In the genomic region with DNA sequence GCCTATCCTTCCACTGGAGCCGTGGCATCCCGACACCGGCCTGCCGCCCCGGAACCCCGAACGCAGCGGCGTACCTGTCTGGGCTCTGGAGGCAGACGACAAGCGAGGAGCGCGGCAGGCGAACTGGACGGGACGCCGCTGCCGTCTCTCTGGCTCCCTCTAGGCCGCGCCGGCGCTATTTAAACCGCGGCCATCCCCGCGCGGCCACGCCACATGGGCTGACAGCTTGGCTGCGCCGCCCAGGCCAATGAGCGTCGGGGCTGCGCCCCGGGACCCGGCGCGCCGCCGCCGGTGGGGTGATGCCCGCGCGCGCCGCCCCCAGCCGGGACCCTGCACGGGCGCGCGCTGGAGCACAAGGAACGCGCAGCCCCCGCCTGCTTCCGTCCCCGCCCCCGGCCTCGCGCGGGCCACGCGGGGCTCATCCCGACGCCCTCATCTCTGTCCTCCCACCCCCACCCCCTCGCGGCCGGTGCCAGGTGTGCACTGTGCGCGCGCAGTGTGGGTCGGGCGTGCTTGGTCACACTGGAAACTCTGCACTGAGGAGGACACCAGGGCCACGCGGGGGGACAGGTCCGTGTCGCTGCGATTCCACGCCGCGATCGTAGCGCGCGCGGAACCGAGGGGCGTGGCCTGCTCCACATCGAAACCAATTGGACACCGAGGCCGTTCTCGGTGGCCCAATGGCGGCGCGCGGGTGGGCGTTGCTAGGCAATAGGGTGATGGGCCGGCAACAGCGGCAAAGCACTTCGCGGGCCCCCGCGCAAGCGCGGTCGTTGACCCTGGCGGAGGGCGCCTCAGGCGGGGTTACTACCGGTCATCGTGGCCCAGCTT, we compare ENCODE assay signal across 8 mouse cellular contexts. TPM values are rescaled to one million over a fixed set of nuclear protein-coding genes. Genes with fewer than 3 reads are reported as not detected.
DNase-seq lines count a peak whose midpoint lies in the region; ATAC-seq and TF ChIP-seq lines count a peak whose summit lies in the region.

A gene (minus strand): TSS at position 592 of the 831 bp plus-strand sequence.

- peak; percentile 76 for ATAC-seq in hematopoietic stem cell, adult 5-6 weeks (replicated peaks in 1 of 2; ENCODE audit: insufficient read depth in 1 of 2, low FRiP score in 2 of 2, low TSS enrichment in 1 of 2, low read depth in 1 of 2, poor library complexity in 2 of 2, severe bottlenecking in 2 of 2)
- peak; percentile 94 for ATAC-seq in lung, embryonic 16.5 days (ENCODE audit: low read depth)

- no peak for TF ChIP-seq RAD21 in MEL (IDR thresholded peaks at IDR 0.05; ENCODE audit: low read depth, low read length)

- H3K27ac ChIP-seq in MEL (ENCODE audit: control insufficient read depth, low read depth, low read length): peak within 1 kb of the TSS; percentile 74
- H3K27ac ChIP-seq in cerebellum, adult 2 months (ENCODE audit: insufficient read depth, low read length): peak within 1 kb of the TSS; percentile 99
- peak within 1 kb of the TSS; percentile 96 for H3K27ac ChIP-seq in lung, embryonic 16.5 days (ENCODE audit: low read length)

- TF ChIP-seq POLR2A in MEL (IDR thresholded peaks at IDR 0.05; ENCODE audit: control insufficient read depth in 1 of 2, insufficient read depth in 1 of 2, low read depth in 1 of 2, low read length in 2 of 2, poor library complexity in 1 of 2): peak; percentile 96 to 99
- TF ChIP-seq POLR2A in cerebellum, adult 2 months (IDR thresholded peaks at IDR 0.05; ENCODE audit: borderline replicate concordance, insufficient read depth, low read length): peak; percentile 97

- H3K9ac ChIP-seq in MEL (ENCODE audit: control insufficient read depth, low read depth, low read length, poor library complexity, severe bottlenecking): peak within 1 kb of the TSS; percentile 89
- H3K9ac ChIP-seq in lung, embryonic 16.5 days (ENCODE audit: low read length): peak within 1 kb of the TSS; percentile 91

- H3K4me1 ChIP-seq in MEL (ENCODE audit: control insufficient read depth in 1 of 2, insufficient read depth in 2 of 2, low read length in 2 of 2): peaks cover 0 to 20% of the 10 kb centered on the region in 2 experiments; a peak in 3 of 4 replicates
- peaks cover 43% of the 10 kb centered on the region for H3K4me1 ChIP-seq in cerebellum, adult 2 months (ENCODE audit: control insufficient read depth, insufficient read depth, low read length)
- peaks cover 27% of the 10 kb centered on the region for H3K4me1 ChIP-seq in lung, embryonic 16.5 days (replicated peaks; ENCODE audit: control insufficient read depth, insufficient read depth, low read length)

- TF ChIP-seq CTCF in MEL (IDR thresholded peaks at IDR 0.05 in 2 of 3, conservative IDR thresholded peaks at IDR 0.05 in 1 of 3; ENCODE audit: control insufficient read depth in 1 of 3, insufficient read depth in 1 of 3, low read depth in 2 of 3, low read length in 3 of 3, poor library complexity in 1 of 3, severe bottlenecking in 1 of 3): peak in 2 of 3 experiments; percentile 49 to 59; a peak in 4 of 6 replicates
- TF ChIP-seq CTCF in cerebellum, adult 2 months (IDR thresholded peaks at IDR 0.05; ENCODE audit: borderline replicate concordance, insufficient read depth, low read depth, low read length): peak; percentile 22; the same call in 1 of the 2 replicates

- no peaks in the 10 kb centered on the region for H3K27me3 ChIP-seq in MEL (ENCODE audit: control insufficient read depth in 1 of 2, insufficient read depth in 2 of 2, low read length in 2 of 2)
- H3K27me3 ChIP-seq in cerebellum, adult 2 months (ENCODE audit: control insufficient read depth, insufficient read depth, low read length): no peaks in the 10 kb centered on the region
- no peaks in the 10 kb centered on the region for H3K27me3 ChIP-seq in lung, embryonic 16.5 days (ENCODE audit: control insufficient read depth, insufficient read depth, low read depth, low read length)

- no peaks in the 10 kb centered on the region for H3K9me3 ChIP-seq in MEL (replicated peaks; ENCODE audit: insufficient read depth, low read length)
- no peaks in the 10 kb centered on the region for H3K9me3 ChIP-seq in lung, embryonic 16.5 days (ENCODE audit: control insufficient read depth, low read length)

- peak; percentile 99 for DNase-seq in MEL (ENCODE audit: low read depth, low spot score)
- peak; percentile 98 for DNase-seq in cerebellum, adult 2 months
- peak; percentile 96 for DNase-seq in forelimb bud, embryonic 11.5 days (ENCODE audit: low read depth, low spot score)
- DNase-seq in layer of hippocampus, adult 9-10 months (ENCODE audit: low spot score): peak; percentile 93
- peak; percentile 97 for DNase-seq in ovary, postnatal 10 days (ENCODE audit: low spot score)
- DNase-seq in thymus, postnatal 10 days (ENCODE audit: low spot score in 2 of 2): peak; percentile 93 to 94

- WGBS in cerebellum, adult 2 months: under 1% methylated on average over 107 of the region's 109 CpGs
- under 1% methylated on average over 101 of the region's 109 CpGs for WGBS in lung, embryonic 16.5 days

- peaks cover 44% of the 10 kb centered on the region for H3K79me2 ChIP-seq in MEL (ENCODE audit: control insufficient read depth, insufficient read depth, low read length, poor library complexity)

- peak within 1 kb of the TSS; percentile 77 to 94 for H3K4me3 ChIP-seq in MEL (ENCODE audit: control insufficient read depth in 1 of 2, insufficient read depth in 1 of 2, low read depth in 2 of 2, low read length in 2 of 2)
- peak within 1 kb of the TSS; percentile 97 for H3K4me3 ChIP-seq in cerebellum, adult 2 months (replicated peaks; ENCODE audit: insufficient read depth, low read depth, low read length)
- peak within 1 kb of the TSS; percentile 82 for H3K4me3 ChIP-seq in lung, embryonic 16.5 days (ENCODE audit: low read length)

- H3K36me3 ChIP-seq in MEL (ENCODE audit: control insufficient read depth in 1 of 2, insufficient read depth in 2 of 2, low read length in 2 of 2): peaks cover 2 to 12% of the 10 kb centered on the region in 2 experiments; a peak in 3 of 4 replicates
- H3K36me3 ChIP-seq in lung, embryonic 16.5 days (ENCODE audit: control insufficient read depth, insufficient read depth, low read length): peaks cover 15% of the 10 kb centered on the region

- H3K4me2 ChIP-seq in lung, embryonic 16.5 days (ENCODE audit: low read depth, low read length): peak within 1 kb of the TSS; percentile 78

- peak in 1 of 2 experiments; percentile 17; a peak in 1 of 4 replicates for TF ChIP-seq EP300 in MEL (IDR thresholded peaks at IDR 0.05; ENCODE audit: low read depth in 1 of 2, low read length in 2 of 2)

TF ChIP-seq in MEL, 35 proteins besides CTCF, POLR2A, EP300 and RAD21 (continues in another document):
- TF ChIP-seq USF1 (IDR thresholded peaks at IDR 0.05; ENCODE audit: low read depth, low read length): no peak
- TF ChIP-seq ZKSCAN1 (IDR thresholded peaks at IDR 0.05; ENCODE audit: low read depth, low read length): no peak
- no peak for TF ChIP-seq USF2 (IDR thresholded peaks at IDR 0.05; ENCODE audit: borderline replicate concordance in 1 of 2, insufficient read depth in 1 of 2, low read depth in 1 of 2, low read length in 2 of 2)
- TF ChIP-seq MYC (IDR thresholded peaks at IDR 0.05; ENCODE audit: low read depth, low read length): peak; percentile 87
- no peak for TF ChIP-seq GATA1 (IDR thresholded peaks at IDR 0.05; ENCODE audit: low read depth, low read length)
- peak; percentile 98 for TF ChIP-seq NELFE (IDR thresholded peaks at IDR 0.05; ENCODE audit: low read depth, low read length)
- TF ChIP-seq MEF2A (IDR thresholded peaks at IDR 0.05; ENCODE audit: extremely low read depth, insufficient replicate concordance, low read depth, low read length, poor library complexity, severe bottlenecking): no peak
- no peak for TF ChIP-seq SMC3 (IDR thresholded peaks at IDR 0.05; ENCODE audit: low read depth, low read length)
- TF ChIP-seq ZMIZ1 (IDR thresholded peaks at IDR 0.05; ENCODE audit: low read depth, low read length): peak; percentile 99
- no peak for TF ChIP-seq GABPA (IDR thresholded peaks at IDR 0.05; ENCODE audit: low read depth, low read length)
- TF ChIP-seq HCFC1 (IDR thresholded peaks at IDR 0.05; ENCODE audit: low read depth, low read length): peak; percentile 66
- TF ChIP-seq CHD1 (IDR thresholded peaks at IDR 0.05; ENCODE audit: low read depth, low read length): no peak
- no peak for TF ChIP-seq RCOR1 (IDR thresholded peaks at IDR 0.05; ENCODE audit: low read depth, low read length)
- peak; percentile 97; the same call in 1 of the 2 replicates for TF ChIP-seq POLR2AphosphoS5 (IDR thresholded peaks at IDR 0.05; ENCODE audit: borderline replicate concordance, low read depth, low read length)
- TF ChIP-seq ETS1 (IDR thresholded peaks at IDR 0.05; ENCODE audit: low read depth, low read length): peak; percentile 48; the same call in 1 of the 2 replicates
- TF ChIP-seq CHD2 (IDR thresholded peaks at IDR 0.05; ENCODE audit: low read length): no peak
- no peak for TF ChIP-seq TAL1 (IDR thresholded peaks at IDR 0.05; ENCODE audit: low read length)
- peak; percentile 80; the same call in 1 of the 2 replicates for TF ChIP-seq TCF12 (IDR thresholded peaks at IDR 0.05; ENCODE audit: low read depth, low read length)
- TF ChIP-seq SIN3A (IDR thresholded peaks at IDR 0.05; ENCODE audit: low read length): peak; percentile 65
- peak; percentile 36 for TF ChIP-seq ELF1 (IDR thresholded peaks at IDR 0.05; ENCODE audit: low read depth, low read length)
- TF ChIP-seq TBP (IDR thresholded peaks at IDR 0.05; ENCODE audit: low read depth, low read length): peak; percentile 96
- no peak for TF ChIP-seq BHLHE40 (IDR thresholded peaks at IDR 0.05; ENCODE audit: borderline replicate concordance, low read depth, low read length)
- no peak; the same call in 1 of the 2 replicates for TF ChIP-seq KAT2A (conservative IDR thresholded peaks at IDR 0.05; ENCODE audit: low read depth, low read length)
- 0 out of 2 replicates have a peak, but pooled peaks have one; percentile 48 for TF ChIP-seq UBTF (IDR thresholded peaks at IDR 0.05; ENCODE audit: borderline replicate concordance, insufficient read depth, low read depth, low read length)
- no peak for TF ChIP-seq ZNF384 (IDR thresholded peaks at IDR 0.05; ENCODE audit: low read depth, low read length)
- TF ChIP-seq ZC3H11A (IDR thresholded peaks at IDR 0.05; ENCODE audit: low read depth, low read length): no peak
- peak; percentile 85 for TF ChIP-seq MAZ (IDR thresholded peaks at IDR 0.05; ENCODE audit: low read depth, low read length)
- no peak for TF ChIP-seq MYB (IDR thresholded peaks at IDR 0.05; ENCODE audit: low read depth, low read length)

RNA-seq across cellular contexts. Expression of the gene that starts here (rescaled TPM):
- 317 and 342 TPM in 2 replicates for total RNA-seq in MEL (2012; rRNA removed)
- polyA plus RNA-seq in MEL (2012; ENCODE audit: insufficient read depth in 1 of 2, insufficient read length in 2 of 2, low read depth in 1 of 2, low replicate concordance in 2 of 2, missing spikeins in 1 of 2): 100 to 1,000 TPM; 256 to 313 TPM
- 246 and 274 TPM in 2 replicates for polyA plus RNA-seq in cerebellum, adult 2 months (2012; rRNA removed)
- 26.1 and 46.4 TPM in 2 replicates for total RNA-seq in hematopoietic stem cell, adult 5-6 weeks (2017)
- polyA plus RNA-seq in lung, embryonic 16.5 days (2015; fragmentation: Nextera tagmentation; extraction: Ambion mirVana): 50.6 and 53.5 TPM in 2 replicates

Comparison
In these comparisons a context has a peak if more than half of its experiments do, and no peak if none do; other contexts are left out.
1. Peak in every context shown above with its lines: DNase-seq, ATAC-seq, H3K4me3 ChIP-seq and H3K27ac ChIP-seq.